In genomic region chr17:71182211-71182721, GRCm38 (mm10) we compare ENCODE assay signal across 8 mouse cellular contexts. TPM values are rescaled to one million over a fixed set of nuclear protein-coding genes. Genes with fewer than 3 reads are reported as not detected.
DNase-seq lines count a peak whose midpoint lies in the region; ATAC-seq and TF ChIP-seq lines count a peak whose summit lies in the region.

Gene Lpin2, plus strand, starts transcription at chr17:71182560.

- H3K27me3 ChIP-seq in thymus, adult 2 months (ENCODE audit: control insufficient read depth, insufficient read depth, low read length) = no peaks in the 10 kb centered on the region

- peak in 1 of 2 experiments; percentile 9; a peak in 1 of 4 replicates for ATAC-seq in hematopoietic stem cell, adult 5-6 weeks (replicated peaks in 1 of 2; ENCODE audit: insufficient read depth in 1 of 2, low FRiP score in 2 of 2, low TSS enrichment in 1 of 2, low read depth in 1 of 2, poor library complexity in 2 of 2, severe bottlenecking in 2 of 2)

- no peak for DNase-seq in left cerebral cortex, adult 2 months (ENCODE audit: extremely low spot score in 1 of 2, low spot score in 2 of 2)
- no peak for DNase-seq in left cerebral cortex, adult 9 months (ENCODE audit: low spot score in 2 of 2)
- no peak for DNase-seq in left cerebral cortex, adult 8-10 months (ENCODE audit: low spot score in 2 of 2)
- DNase-seq in thymus, adult 2 months = peak; percentile 55
- no peak for DNase-seq in gastrocnemius, postnatal 10 days

- intact Hi-C loops in left cerebral cortex, adult 2 months (cut with DNase I) = loop anchor here (2.0 kb wide), 2 partner anchors 57 to 179 kb away; partner anchors contain the start of genes Myl12a and Myom1

- no peaks in the 10 kb centered on the region for H3K36me3 ChIP-seq in macrophage (ENCODE audit: inconsistent target)
- no peaks in the 10 kb centered on the region for H3K36me3 ChIP-seq in thymus, adult 2 months (ENCODE audit: control insufficient read depth, insufficient read depth, low read length)

- H3K79me2 ChIP-seq in macrophage (ENCODE audit: inconsistent target) = peaks cover 34% of the 10 kb centered on the region

- peaks cover 4% of the 10 kb centered on the region for H3K4me1 ChIP-seq in embryonic fibroblast, embryonic 13.5 days (ENCODE audit: control insufficient read depth, insufficient read depth, low read length)
- H3K4me1 ChIP-seq in thymus, adult 2 months (replicated peaks; ENCODE audit: control insufficient read depth, insufficient read depth, low read length) = peaks cover 31% of the 10 kb centered on the region

- TF ChIP-seq CTCF in left cerebral cortex, adult 2 months (IDR thresholded peaks at IDR 0.05) = no peak
- no peak for TF ChIP-seq CTCF in embryonic fibroblast, embryonic 13.5 days (IDR thresholded peaks at IDR 0.05; ENCODE audit: borderline replicate concordance, insufficient read depth, low read length)
- no peak for TF ChIP-seq CTCF in thymus, adult 2 months (IDR thresholded peaks at IDR 0.05; ENCODE audit: borderline replicate concordance, control insufficient read depth, extremely low read depth, insufficient read depth, low read length, poor library complexity)

- whole genome bisulfite sequencing in macrophage (ENCODE audit: missing documents) = 4% methylated on average over 6 of the region's 6 CpGs
- 4% methylated on average over 6 of the region's 6 CpGs for WGBS in thymus, adult 2 months

- peak within 1 kb of the TSS; percentile 84 for H3K27ac ChIP-seq in left cerebral cortex, adult 2 months
- H3K27ac ChIP-seq in embryonic fibroblast, embryonic 13.5 days (ENCODE audit: insufficient read depth, low read length) = no peak within 1 kb of the TSS
- peak within 1 kb of the TSS; percentile 53 for H3K27ac ChIP-seq in macrophage
- H3K27ac ChIP-seq in thymus, adult 2 months (ENCODE audit: control insufficient read depth, insufficient read depth, low read length) = peak within 1 kb of the TSS; percentile 80

- H3K4me3 ChIP-seq in left cerebral cortex, adult 2 months = peak within 1 kb of the TSS; percentile 79
- peak within 1 kb of the TSS; percentile 60 for H3K4me3 ChIP-seq in embryonic fibroblast, embryonic 13.5 days (ENCODE audit: insufficient read depth, low read length)
- peak within 1 kb of the TSS; percentile 37 for H3K4me3 ChIP-seq in macrophage (ENCODE audit: inconsistent target)
- H3K4me3 ChIP-seq in thymus, adult 2 months (ENCODE audit: control insufficient read depth, insufficient read depth, low read length) = peak within 1 kb of the TSS; percentile 72

- no peak for TF ChIP-seq POLR2A in embryonic fibroblast, embryonic 13.5 days (IDR thresholded peaks at IDR 0.05; ENCODE audit: low read depth, low read length)
- no peak for TF ChIP-seq POLR2A in thymus, adult 2 months (IDR thresholded peaks at IDR 0.05; ENCODE audit: control insufficient read depth, extremely low read depth, insufficient read depth, low read length, poor library complexity)

RNA-seq across cellular contexts. Expression of gene Lpin2, which starts in this region (rescaled TPM):
- 10 to 100 TPM; 85.2 to 86.5 TPM for total RNA-seq in left cerebral cortex, adult 2 months (2021)
- 16.9 and 20.7 TPM in 2 replicates for polyA plus RNA-seq in embryonic fibroblast, embryonic 13.5 days (2011; ENCODE audit: insufficient read length, low read depth, missing spikeins)
- 54.8 and 72.9 TPM in 2 replicates for total RNA-seq in hematopoietic stem cell, adult 5-6 weeks (2017)
- total RNA-seq in left cerebral cortex, adult 8-10 months (2022) = 10 to 100 TPM; 72.6 to 86.2 (median 78.6) TPM
- total RNA-seq in macrophage (2018; cell fraction: chromatin; rRNA removed) = 1,000 to 10,000 TPM in 5 of 26 experiments, 100 to 1,000 TPM in 21; 253 to 2,419 (median 417) TPM
- 100 to 1,000 TPM in 4 of 26 experiments, 10 to 100 TPM in 22; 34.6 to 197 (median 49.3) TPM for total RNA-seq in macrophage (2018; cell fraction: cytosol; rRNA removed)
- total RNA-seq in macrophage (2018; cell fraction: nucleus; rRNA removed) = 100 to 1,000 TPM; 124 to 913 (median 217) TPM
- polyA plus RNA-seq in macrophage (2018) = 40.1 to 42.3 TPM (median 40.3 TPM) in 3 replicates
- polyA plus RNA-seq in thymus, adult 2 months (2012; rRNA removed) = 16.7 and 17.4 TPM in 2 replicates
- total RNA-seq in gastrocnemius, postnatal 10 days (2021) = 10 to 100 TPM in 1 of 2 experiments, 1 to 10 TPM in 1; 8.5 to 10.6 TPM
